8 mouse cellular contexts compared by ENCODE assay signal in the genomic region with DNA sequence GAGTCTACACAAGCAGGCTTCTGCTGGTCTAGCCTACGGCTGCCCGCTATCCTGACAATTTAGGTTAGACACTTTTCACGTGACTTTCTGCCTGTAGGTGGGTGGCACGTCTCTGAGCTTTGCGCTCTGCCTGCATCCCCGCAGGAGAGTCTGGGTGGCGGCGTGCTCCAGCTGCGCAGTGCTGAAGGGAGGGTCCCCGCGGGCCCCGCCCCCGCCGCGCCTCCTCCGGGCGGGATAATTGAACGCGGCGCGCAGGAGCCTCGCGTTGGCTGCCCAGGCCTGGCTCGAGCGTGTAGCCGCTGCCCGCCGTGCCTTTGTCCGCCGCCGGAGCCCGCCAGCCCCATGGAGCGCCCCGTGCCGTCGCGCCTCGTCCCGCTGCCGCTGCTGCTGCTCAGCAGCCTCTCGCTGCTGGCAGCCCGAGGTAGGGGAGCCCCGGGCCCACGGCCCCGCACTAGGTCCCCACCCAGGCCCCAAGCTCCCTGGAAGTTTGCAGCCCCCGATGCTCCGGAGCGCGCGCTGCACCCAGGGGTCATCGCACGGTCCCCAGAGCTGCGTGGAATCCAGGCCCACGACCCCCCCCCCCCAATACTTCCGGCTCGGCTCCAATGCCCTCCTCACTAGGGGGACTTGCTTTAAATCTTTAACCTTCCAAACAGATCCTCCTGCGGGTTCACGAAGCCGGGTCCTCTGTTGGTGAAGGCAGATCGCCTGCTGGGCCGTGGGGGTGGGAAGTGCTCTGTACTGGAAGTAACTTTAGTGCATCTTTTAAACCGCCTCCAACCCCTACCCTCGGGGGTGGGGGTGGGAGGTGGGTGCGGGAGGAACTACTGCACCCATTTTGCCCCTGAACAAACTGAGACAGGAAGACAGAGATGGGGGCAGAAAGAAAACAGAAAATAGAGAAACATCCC. TPM values are rescaled to one million over a fixed set of nuclear protein-coding genes. Genes with fewer than 3 reads are reported as not detected.
DNase-seq lines count a peak whose midpoint lies in the region; ATAC-seq lines count a peak whose summit lies in the region.

A gene (plus strand): TSS at position 158 of the 911 bp plus-strand sequence.

- peak within 1 kb of the TSS; percentile 88 for H3K27ac ChIP-seq in intestine, embryonic 16.5 days (ENCODE audit: low read length)

- peak within 1 kb of the TSS; percentile 78 for H3K4me3 ChIP-seq in intestine, embryonic 16.5 days (ENCODE audit: low read length)

- no peaks in the 10 kb centered on the region for H3K27me3 ChIP-seq in intestine, embryonic 16.5 days (replicated peaks; ENCODE audit: control insufficient read depth, insufficient read depth, low read length)

- intact Hi-C loops in left cerebral cortex, postnatal 14 days (cut with DNase I): no loop called here

- peaks cover 6% of the 10 kb centered on the region; the same call in 1 of the 2 replicates for H3K9me3 ChIP-seq in intestine, embryonic 16.5 days (ENCODE audit: control insufficient read depth, low read length)

- H3K36me3 ChIP-seq in intestine, embryonic 16.5 days (ENCODE audit: control insufficient read depth, insufficient read depth, low read length): peaks cover 4% of the 10 kb centered on the region; the same call in 1 of the 2 replicates

- peak within 1 kb of the TSS; percentile 88 for H3K9ac ChIP-seq in intestine, embryonic 16.5 days (ENCODE audit: low read depth, low read length)

- peak; percentile 82 for ATAC-seq in intestine, embryonic 16.5 days
- ATAC-seq in megakaryocyte-erythroid progenitor cell, adult 5-6 weeks (replicated peaks; ENCODE audit: low FRiP score, low TSS enrichment, poor library complexity, severe bottlenecking): no peak

- H3K4me1 ChIP-seq in intestine, embryonic 16.5 days (ENCODE audit: control insufficient read depth, insufficient read depth, low read length): peaks cover 31% of the 10 kb centered on the region

- WGBS in intestine, embryonic 16.5 days: under 1% methylated on average over 58 of the region's 64 CpGs

- peak; percentile 78 to 92 for DNase-seq in adrenal gland, adult (ENCODE audit: inconsistent age in 2 of 2, low spot score in 1 of 2)
- DNase-seq in embryo, embryonic 9.5 days (ENCODE audit: extremely low spot score): peak; percentile 87
- no peak for DNase-seq in gonadal fat pad, adult 2 months (ENCODE audit: low read depth)
- DNase-seq in left cerebral cortex, postnatal 14 days (ENCODE audit: low spot score in 2 of 2): peak; percentile 49 to 71
- DNase-seq in mesoderm, embryonic 11.5 days (ENCODE audit: low read depth, low spot score): peak; percentile 86
- peak; percentile 61 for DNase-seq in right cerebral cortex, postnatal 4 days

- H3K4me2 ChIP-seq in intestine, embryonic 16.5 days (ENCODE audit: low read depth, low read length): peak within 1 kb of the TSS; percentile 84

RNA-seq across cellular contexts. Expression of the gene that starts here (rescaled TPM):
- 50.4 and 78.5 TPM in 2 replicates for polyA plus RNA-seq in gonadal fat pad, adult 2 months (2012; rRNA removed)
- polyA plus RNA-seq in intestine, embryonic 16.5 days (2015; fragmentation: Nextera tagmentation; extraction: Ambion mirVana): 189 and 191 TPM in 2 replicates
- 10 to 100 TPM in 1 of 2 experiments, 1 to 10 TPM in 1; 10.0 to 11.1 TPM for total RNA-seq in left cerebral cortex, postnatal 14 days (2021)
- not detected in 2 replicates for total RNA-seq in megakaryocyte-erythroid progenitor cell, adult 5-6 weeks (2014; fragmentation: Nextera tagmentation)
- total RNA-seq in megakaryocyte-erythroid progenitor cell, adult 5-6 weeks (2017): not detected in 2 replicates

Comparison
In these comparisons a context has a peak if more than half of its experiments do, and no peak if none do; other contexts are left out.
1. RNA of the gene that starts here (total RNA-seq): 10.0 to 11.1 TPM in left cerebral cortex, postnatal 14 days; not detected in megakaryocyte-erythroid progenitor cell, adult 5-6 weeks; every median in the first group is over 10 times any median in the second.